In genomic region chr8:34229477-34229876, GRCm38 (mm10) we compare ENCODE assay signal across 15 mouse cellular contexts.
A peak's percentile ranks its signal among the peaks of the same experiment; 100 is the strongest.
DNase-seq lines count a peak whose midpoint lies in the region; ATAC-seq and TF ChIP-seq lines count a peak whose summit lies in the region.
"Had no signal": no experiment of that assay in that cellular context is flagged by ENCODE, and none has a peak within 500 bp of the region (broad histone marks: within the 10 kb centered on the region; RNA-seq: fewer than 3 reads in every experiment).

No protein-coding gene starts in this region.

- DNase-seq in heart, adult 11 months = peak; percentile 92
- no peak for DNase-seq in heart, postnatal 25 days (ENCODE audit: low spot score)
- peak; percentile 15 for DNase-seq in kidney, postnatal 0 days (ENCODE audit: low spot score)
- DNase-seq in lung, postnatal 4 days = peak; percentile 31 to 33
- DNase-seq in T-cell, adult 2 months (ENCODE audit: low spot score) = no peak
- no peak for DNase-seq in right cerebral cortex, adult 18-20 months
- DNase-seq in urinary bladder, postnatal 4 days (ENCODE audit: low spot score in 2 of 2) = no peak
- DNase-seq: adrenal gland, postnatal 10 days; left cerebral cortex, postnatal 4 days; midbrain, embryonic 14.5 days had no signal

- intact Hi-C loops in heart, postnatal 25 days (cut with DNase I) = no loop called here

- no peak for TF ChIP-seq CTCF in kidney, postnatal 0 days (IDR thresholded peaks at IDR 0.05; ENCODE audit: low read depth)

- H3K4me3 ChIP-seq in heart, embryonic 11.5 days (ENCODE audit: low read depth, low read length) = no peak overlapping the region
- H3K4me3 ChIP-seq in kidney, postnatal 0 days (replicated peaks; ENCODE audit: low read depth, low read length) = no peak overlapping the region
- H3K4me3 ChIP-seq: forebrain, embryonic 12.5 days; liver, embryonic 15.5 days; neural tube, embryonic 15.5 days had no signal

- 0 out of 2 replicates have a peak, but pooled peaks cover under 1% of the 10 kb centered on the region for H3K4me1 ChIP-seq in heart, embryonic 11.5 days (ENCODE audit: control insufficient read depth, insufficient read depth, low read length)
- H3K4me1 ChIP-seq in kidney, postnatal 0 days (replicated peaks; ENCODE audit: insufficient read depth, low read length) = no peaks in the 10 kb centered on the region
- H3K4me1 ChIP-seq: liver, embryonic 15.5 days; neural tube, embryonic 15.5 days had no signal

- no peak overlapping the region for H3K4me2 ChIP-seq in heart, embryonic 11.5 days
- H3K4me2 ChIP-seq in kidney, postnatal 0 days (ENCODE audit: low read length) = no peak overlapping the region
- H3K4me2 ChIP-seq: forebrain, embryonic 12.5 days; liver, embryonic 15.5 days; neural tube, embryonic 15.5 days had no signal

- H3K9me3 ChIP-seq in heart, embryonic 11.5 days (replicated peaks; ENCODE audit: control insufficient read depth, low read length) = no peaks in the 10 kb centered on the region
- no peaks in the 10 kb centered on the region for H3K9me3 ChIP-seq in kidney, postnatal 0 days (replicated peaks; ENCODE audit: low read length)
- H3K9me3 ChIP-seq: forebrain, embryonic 12.5 days; liver, embryonic 15.5 days; neural tube, embryonic 15.5 days had no signal

- no peaks in the 10 kb centered on the region for H3K27me3 ChIP-seq in heart, embryonic 11.5 days (ENCODE audit: control insufficient read depth, insufficient read depth, low read length)
- H3K27me3 ChIP-seq in kidney, postnatal 0 days (ENCODE audit: insufficient read depth, low read length) = no peaks in the 10 kb centered on the region
- H3K27me3 ChIP-seq: forebrain, embryonic 12.5 days; liver, embryonic 15.5 days; neural tube, embryonic 15.5 days; Patski had no signal

- 35% methylated on average over 3 of the region's 3 CpGs for WGBS in heart, embryonic 11.5 days (ENCODE audit: insufficient replicate concordance)
- 65% methylated on average over 3 of the region's 3 CpGs for WGBS in kidney, postnatal 0 days

- 0 out of 2 replicates have a peak, but pooled peaks have one; percentile 35 for ATAC-seq in heart, embryonic 11.5 days (replicated peaks; ENCODE audit: insufficient number of reproducible peaks, low FRiP score, low TSS enrichment)
- ATAC-seq in kidney, postnatal 0 days (replicated peaks; ENCODE audit: low FRiP score, low read depth) = no peak
- ATAC-seq: Patski had no signal

- no peaks in the 10 kb centered on the region for H3K36me3 ChIP-seq in heart, embryonic 11.5 days (ENCODE audit: control insufficient read depth, insufficient read depth, low read length)
- no peaks in the 10 kb centered on the region for H3K36me3 ChIP-seq in kidney, postnatal 0 days (ENCODE audit: insufficient read depth, low read length)
- H3K36me3 ChIP-seq: forebrain, embryonic 12.5 days; liver, embryonic 15.5 days; neural tube, embryonic 15.5 days had no signal

- no peak overlapping the region for H3K27ac ChIP-seq in heart, embryonic 11.5 days (ENCODE audit: low read depth, low read length)
- no peak overlapping the region for H3K27ac ChIP-seq in kidney, postnatal 0 days
- H3K27ac ChIP-seq: forebrain, embryonic 12.5 days; liver, embryonic 15.5 days; neural tube, embryonic 15.5 days had no signal

- no peak overlapping the region for H3K9ac ChIP-seq in heart, embryonic 11.5 days (ENCODE audit: low read depth, low read length)
- H3K9ac ChIP-seq in kidney, postnatal 0 days (ENCODE audit: low read depth, low read length) = no peak overlapping the region
- H3K9ac ChIP-seq: forebrain, embryonic 12.5 days; liver, embryonic 15.5 days; neural tube, embryonic 15.5 days had no signal

Comparison
In these comparisons a context has a peak if more than half of its experiments do, and no peak if none do; other contexts are left out.
1. DNase-seq: peak in heart, adult 11 months (single experiment), kidney, postnatal 0 days (single experiment) and lung, postnatal 4 days (2 of 2); none in heart, postnatal 25 days (single experiment), T-cell, adult 2 months (single experiment), right cerebral cortex, adult 18-20 months (single experiment) and urinary bladder, postnatal 4 days (0 of 2).